Mouse (Mus musculus) embryo, embryonic 11 days (tissue): Measurements from ENCODE around the gene Vps25.

Source experiments
- DNase-seq: peaks from one replicate; pipeline ENCODE4 v3.0.0-alpha.2; 2015

The Vps25 gene

GRCm38 (mm10) chr11:101245855-101246701, 7.4 kb upstream of the Vps25 start, which contains the start of gene Ramp2:
Gene Ramp2 (plus strand): TSS chr11:101246028.
- DNase-seq, result peak; percentile 72

- no peak for DNase-seq
These were observed 6.8 kb upstream of the Vps25 start for GRCm38 (mm10) chr11:101246702-101247012.

- no peak for DNase-seq
These were observed 5.9 kb upstream of the Vps25 start for GRCm38 (mm10) chr11:101247521-101248030.

- peak; percentile 79 for DNase-seq
These were observed 5.1 kb upstream of the Vps25 start for GRCm38 (mm10) chr11:101248258-101248994.

- no peak for DNase-seq
These were observed 2.5 kb upstream of the Vps25 start for GRCm38 (mm10) chr11:101251031-101251430.

GRCm38 (mm10) chr11:101252941-101253340, 566 bp upstream of the Vps25 start:
- DNase-seq, result no peak

GRCm38 (mm10) chr11:101255826-101256775, 2.6 kb downstream of the Vps25 start:
- DNase-seq, result no peak

GRCm38 (mm10) chr11:101259261-101259712, 5.8 kb downstream of the Vps25 start:
- DNase-seq, result peak; percentile 36

GRCm38 (mm10) chr11:101259948-101260825, 6.7 kb downstream of the Vps25 start, which contains the start of gene Wnk4:
Gene Wnk4 (plus strand): TSS chr11:101260567.
- DNase-seq, result peak; percentile 85

- DNase-seq, result peak; percentile 27
These were observed 7.4 kb downstream of the Vps25 start for GRCm38 (mm10) chr11:101260826-101261380.

GRCm38 (mm10) chr11:101262272-101262967, 8.9 kb downstream of the Vps25 start:
- peak; percentile 64 for DNase-seq

- DNase-seq, result peak; percentile 37
These were observed 9.9 kb downstream of the Vps25 start for GRCm38 (mm10) chr11:101263138-101263988.

GRCm38 (mm10) chr11:101263989-101264280, 10.4 kb downstream of the Vps25 start:
- DNase-seq, result no peak

- peak; percentile 57 for DNase-seq
These were observed 11.5 kb downstream of the Vps25 start for GRCm38 (mm10) chr11:101264954-101265471.

GRCm38 (mm10) chr11:101265906-101266305, 12.4 kb downstream of the Vps25 start:
- no peak for DNase-seq

- peak; percentile 37 for DNase-seq
These were observed 16.1 kb downstream of the Vps25 start for GRCm38 (mm10) chr11:101269577-101270116.

GRCm38 (mm10) chr11:101272446-101272845, 18.9 kb downstream of the Vps25 start:
- DNase-seq, result no peak

GRCm38 (mm10) chr11:101275309-101275708, 21.8 kb downstream of the Vps25 start:
- DNase-seq, result no peak
